Mouse (Mus musculus): ENCODE data around the gene Asrgl1. TPM values are rescaled to one million over a fixed set of nuclear protein-coding genes. Genes with fewer than 3 reads are reported as not detected.
A peak's percentile ranks its signal among the peaks of the same experiment; 100 is the strongest.

Gene Asrgl1
- polyA plus RNA-seq, 1 experiment from 2014 or later = 12.6 TPM

GRCm38 (mm10) chr19:9081311-9082190 is 53.9 kb downstream of the Asrgl1 start:
- no peaks in the 10 kb centered on the region for H3K36me3 ChIP-seq
- H3K4me2 ChIP-seq = peak overlapping the region; percentile 58; the same call in 1 of the 2 replicates
- peak overlapping the region; percentile 12; the same call in 1 of the 2 replicates for H3K9ac ChIP-seq
- no peak overlapping the region for H3K27ac ChIP-seq (replicated peaks)
- no peak overlapping the region for H3K4me3 ChIP-seq
- peaks cover 23% of the 10 kb centered on the region for H3K4me1 ChIP-seq
- H3K27me3 ChIP-seq (replicated peaks) = no peaks in the 10 kb centered on the region
- no peak for ATAC-seq (ENCODE audit: extremely low read depth, insufficient number of reproducible peaks, low FRiP score, low TSS enrichment)
- 85% methylated on average over 14 of the region's 14 CpGs for WGBS
- no peaks in the 10 kb centered on the region for H3K9me3 ChIP-seq

- WGBS = 24% methylated on average over 7 of the region's 7 CpGs
- Histone ChIP-seq H3K4me3 (no peak overlapping the region), H3K27ac (replicated peaks) (no peak overlapping the region), H3K9ac (no peak overlapping the region), H3K27me3 (replicated peaks) (no peaks in the 10 kb centered on the region), H3K36me3 (no peaks in the 10 kb centered on the region), H3K4me1 (peaks cover 26% of the 10 kb centered on the region), H3K9me3 (no peaks in the 10 kb centered on the region), H3K4me2 (no peak overlapping the region)
- ATAC-seq (ENCODE audit: extremely low read depth, insufficient number of reproducible peaks, low FRiP score, low TSS enrichment) = no peak
These were observed 55.5 kb downstream of the Asrgl1 start for GRCm38 (mm10) chr19:9079916-9080315.

- ATAC-seq (ENCODE audit: extremely low read depth, insufficient number of reproducible peaks, low FRiP score, low TSS enrichment) = no peak
- no peak overlapping the region for H3K4me3 ChIP-seq
- WGBS = 62% methylated on average over 4 of the region's 4 CpGs
These were observed 58.3 kb downstream of the Asrgl1 start for GRCm38 (mm10) chr19:9076982-9077660.

DNA sequence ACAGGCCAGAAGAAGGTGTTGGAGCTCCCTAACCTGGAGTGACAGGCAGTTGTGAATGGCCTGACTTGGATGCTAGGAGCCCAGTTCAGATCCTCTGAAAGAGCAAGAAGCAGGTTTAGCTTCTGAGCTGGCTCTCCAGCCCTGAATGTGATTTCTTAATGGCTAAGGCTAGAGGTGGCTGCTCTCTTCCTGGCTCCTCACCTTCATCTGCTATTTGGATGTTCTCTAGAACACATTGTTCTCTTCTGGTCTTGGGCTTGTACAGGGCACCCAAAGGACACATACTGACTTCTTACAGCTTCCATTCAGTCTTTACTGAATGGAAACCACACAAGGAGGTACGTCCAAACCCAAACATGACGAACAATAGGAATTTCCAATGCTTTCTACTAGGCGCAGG is 59.4 kb downstream of the Asrgl1 start:
- Histone ChIP-seq H3K9ac (no peak overlapping the region), H3K4me3 (no peak overlapping the region), H3K4me2 (no peak overlapping the region), H3K27me3 (replicated peaks) (no peaks in the 10 kb centered on the region), H3K9me3 (no peaks in the 10 kb centered on the region), H3K4me1 (peaks cover 33% of the 10 kb centered on the region), H3K27ac (replicated peaks) (no peak overlapping the region), H3K36me3 (no peaks in the 10 kb centered on the region)
- ATAC-seq (ENCODE audit: extremely low read depth, insufficient number of reproducible peaks, low FRiP score, low TSS enrichment) = no peak
- WGBS = 80% methylated on average over 3 of the region's 3 CpGs

More at GRCm38 (mm10) chr19:9076982-9077660, 58.3 kb downstream of the Asrgl1 start:
- H3K36me3 ChIP-seq = no peaks in the 10 kb centered on the region
- no peak overlapping the region for H3K9ac ChIP-seq
- peaks cover 27% of the 10 kb centered on the region for H3K4me1 ChIP-seq
- H3K4me2 ChIP-seq = no peak overlapping the region
- H3K9me3 ChIP-seq = no peaks in the 10 kb centered on the region
- H3K27ac ChIP-seq (replicated peaks) = no peak overlapping the region
- no peaks in the 10 kb centered on the region for H3K27me3 ChIP-seq (replicated peaks)

- H3K4me2 ChIP-seq = no peak overlapping the region
- ATAC-seq (ENCODE audit: extremely low read depth, insufficient number of reproducible peaks, low FRiP score, low TSS enrichment) = no peak
- 69% methylated on average over 2 of the region's 2 CpGs for WGBS
- peaks cover 38% of the 10 kb centered on the region for H3K4me1 ChIP-seq
- no peaks in the 10 kb centered on the region for H3K27me3 ChIP-seq (replicated peaks)
- H3K9me3 ChIP-seq = no peaks in the 10 kb centered on the region
- H3K4me3 ChIP-seq = no peak overlapping the region
- no peak overlapping the region for H3K27ac ChIP-seq (replicated peaks)
- no peaks in the 10 kb centered on the region for H3K36me3 ChIP-seq
- no peak overlapping the region for H3K9ac ChIP-seq
These were observed 59.9 kb downstream of the Asrgl1 start for GRCm38 (mm10) chr19:9075558-9075957.

DNA sequence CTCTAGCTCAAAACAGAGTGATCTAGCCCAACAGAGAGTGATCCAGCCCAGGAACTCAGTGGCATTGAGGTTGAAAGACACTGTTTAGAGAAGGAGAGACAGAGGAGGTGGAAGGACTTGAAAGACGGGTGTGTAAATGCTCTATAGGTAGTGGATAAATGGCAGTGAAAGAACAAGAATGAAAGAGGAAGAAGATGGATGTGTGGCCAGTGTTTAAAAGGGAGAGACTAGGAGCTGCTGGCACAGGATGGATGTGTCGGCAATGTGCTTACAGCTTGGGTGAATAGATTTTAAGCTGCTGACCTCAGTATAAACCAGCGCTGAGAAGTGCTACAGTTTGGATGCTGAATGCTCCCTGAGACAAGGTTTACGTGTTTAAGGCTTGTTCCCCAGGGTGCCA is 61.0 kb downstream of the Asrgl1 start:
- no peak overlapping the region for H3K4me2 ChIP-seq
- no peaks in the 10 kb centered on the region for H3K36me3 ChIP-seq
- H3K27me3 ChIP-seq (replicated peaks) = no peaks in the 10 kb centered on the region
- peaks cover 49% of the 10 kb centered on the region for H3K4me1 ChIP-seq
- no peak overlapping the region for H3K4me3 ChIP-seq
- H3K27ac ChIP-seq (replicated peaks) = peak overlapping the region; percentile 48
- 69% methylated on average over 4 of the region's 4 CpGs for WGBS
- no peak overlapping the region for H3K9ac ChIP-seq
- no peak for ATAC-seq (ENCODE audit: extremely low read depth, insufficient number of reproducible peaks, low FRiP score, low TSS enrichment)
- H3K9me3 ChIP-seq = no peaks in the 10 kb centered on the region

- Histone ChIP-seq H3K9ac (0 out of 2 replicates have a peak overlapping the region, but pooled peaks have one; percentile 15), H3K27ac (replicated peaks) (peak overlapping the region; percentile 48), H3K4me2 (no peak overlapping the region), H3K27me3 (replicated peaks) (no peaks in the 10 kb centered on the region), H3K36me3 (no peaks in the 10 kb centered on the region), H3K4me3 (no peak overlapping the region), H3K9me3 (no peaks in the 10 kb centered on the region), H3K4me1 (peaks cover 51% of the 10 kb centered on the region)
- no peak for ATAC-seq (ENCODE audit: extremely low read depth, insufficient number of reproducible peaks, low FRiP score, low TSS enrichment)
- 44% methylated on average over 12 of the region's 12 CpGs for WGBS
These were observed 61.5 kb downstream of the Asrgl1 start for GRCm38 (mm10) chr19:9073776-9074411.

DNA sequence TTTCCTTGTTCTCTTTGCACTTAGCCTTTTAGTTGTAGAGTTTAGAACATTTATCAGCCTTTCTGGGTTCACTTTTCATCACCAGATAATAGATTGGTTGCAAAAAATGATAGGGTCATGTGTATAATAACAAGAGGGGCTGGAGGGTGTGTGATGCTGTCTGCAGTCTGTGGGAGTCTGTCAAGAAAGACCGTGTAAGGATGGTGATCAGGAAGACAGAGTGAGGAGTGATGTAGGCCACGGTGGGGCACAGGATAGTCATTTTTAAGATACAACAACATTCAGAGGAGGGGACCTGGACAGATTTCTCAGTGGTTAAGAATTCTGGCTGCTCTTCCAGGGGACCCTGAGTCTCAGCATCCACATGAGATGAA is 63.3 kb downstream of the Asrgl1 start:
- Histone ChIP-seq H3K4me1 (peaks cover 54% of the 10 kb centered on the region), H3K9me3 (no peaks in the 10 kb centered on the region), H3K4me2 (peak overlapping the region; percentile 18; the same call in 1 of the 2 replicates), H3K36me3 (no peaks in the 10 kb centered on the region), H3K27me3 (replicated peaks) (no peaks in the 10 kb centered on the region), H3K27ac (replicated peaks) (peak overlapping the region; percentile 88), H3K4me3 (no peak overlapping the region), H3K9ac (no peak overlapping the region)
- no peak for ATAC-seq (ENCODE audit: extremely low read depth, insufficient number of reproducible peaks, low FRiP score, low TSS enrichment)
- 45% methylated on average over 2 of the region's 2 CpGs for WGBS

DNA sequence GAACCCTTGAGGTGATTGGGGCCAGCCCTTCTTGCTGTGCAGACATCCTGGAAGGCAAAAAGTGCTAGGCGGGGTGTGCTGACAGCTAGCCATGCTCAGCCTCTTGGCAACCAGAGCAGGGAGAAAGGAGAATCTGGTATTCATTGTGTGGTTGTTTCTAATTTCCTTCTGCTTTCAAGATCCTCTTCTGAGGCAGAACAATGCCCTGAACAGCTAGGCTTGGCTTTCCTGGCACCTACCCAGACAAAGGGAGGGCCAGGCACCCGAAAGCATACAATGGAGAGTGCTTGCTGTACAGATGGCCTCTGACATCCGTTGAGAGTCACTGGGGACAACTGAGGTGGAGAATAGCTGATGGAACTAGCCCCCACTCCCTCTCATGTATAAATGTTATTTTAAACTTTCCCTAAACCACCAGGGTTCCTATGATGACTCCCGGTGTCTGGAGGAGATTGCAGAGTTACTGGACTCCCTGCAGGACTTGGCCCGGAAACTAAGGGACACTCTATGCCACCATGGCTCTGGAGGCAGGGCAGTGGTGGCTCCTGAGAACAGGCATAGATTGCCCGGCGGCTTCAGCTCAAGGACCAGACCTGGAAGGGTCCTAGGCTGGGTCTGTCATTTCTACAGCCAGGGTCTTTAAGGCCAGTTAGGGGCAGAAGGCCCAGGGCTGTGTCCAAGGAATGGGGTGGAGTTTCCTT is 63.8 kb downstream of the Asrgl1 start:
- Histone ChIP-seq H3K4me3 (no peak overlapping the region), H3K27ac (replicated peaks) (peak overlapping the region; percentile 88), H3K9me3 (no peaks in the 10 kb centered on the region), H3K4me1 (peaks cover 55% of the 10 kb centered on the region), H3K9ac (peak overlapping the region; percentile 17; the same call in 1 of the 2 replicates), H3K36me3 (no peaks in the 10 kb centered on the region), H3K4me2 (peak overlapping the region; percentile 22), H3K27me3 (replicated peaks) (no peaks in the 10 kb centered on the region)
- WGBS = 34% methylated on average over 7 of the region's 7 CpGs
- peak; percentile 48; the same call in 1 of the 2 replicates for ATAC-seq (ENCODE audit: extremely low read depth, insufficient number of reproducible peaks, low FRiP score, low TSS enrichment)

DNA sequence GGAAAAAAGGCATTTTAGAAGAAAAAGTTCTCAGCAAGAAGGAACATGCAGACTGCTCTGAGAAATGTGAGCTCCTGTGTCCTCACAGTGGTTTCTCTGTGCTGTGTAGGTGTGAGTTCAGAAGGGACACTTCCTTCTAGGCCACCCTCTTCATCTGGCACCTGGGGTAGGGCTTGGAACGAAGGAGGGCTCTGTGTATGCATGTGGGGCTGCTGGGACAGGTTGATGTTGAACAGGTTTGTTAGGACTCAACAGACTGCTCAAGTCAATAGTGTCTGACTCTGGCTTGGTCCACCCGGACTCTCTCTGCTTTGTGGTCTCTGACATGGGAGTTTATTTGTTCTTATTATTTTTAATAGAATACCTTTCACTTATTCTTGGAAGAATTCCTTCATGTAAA is 65.1 kb downstream of the Asrgl1 start:
- Histone ChIP-seq H3K9ac (no peak overlapping the region), H3K27ac (replicated peaks) (peak overlapping the region; percentile 88), H3K4me2 (no peak overlapping the region), H3K4me1 (peaks cover 67% of the 10 kb centered on the region), H3K9me3 (no peaks in the 10 kb centered on the region), H3K27me3 (replicated peaks) (no peaks in the 10 kb centered on the region), H3K36me3 (no peaks in the 10 kb centered on the region), H3K4me3 (no peak overlapping the region)
- ATAC-seq (ENCODE audit: extremely low read depth, insufficient number of reproducible peaks, low FRiP score, low TSS enrichment) = no peak
- 75% methylated on average over 2 of the region's 2 CpGs for WGBS

Data from heart, embryonic 13.5 days (tissue).